Mouse (Mus musculus): Measurements from ENCODE around the gene Fpgs. TPM values are rescaled to one million over a fixed set of nuclear protein-coding genes. Genes with fewer than 3 reads are reported as not detected.

Fpgs gene
- total and polyA plus RNA-seq, 2 experiments from 2014 or later, result 22.0 to 31.5 TPM

- no peak overlapping the region for H3K4me2 ChIP-seq (ENCODE audit: low read depth)
- H3K9me3 ChIP-seq (ENCODE audit: low read length), result no peaks in the 10 kb centered on the region
- no peaks in the 10 kb centered on the region for H3K4me1 ChIP-seq (ENCODE audit: insufficient read depth)
- TF ChIP-seq CTCF (IDR thresholded peaks at IDR 0.05; ENCODE audit: low read depth), result no peak
- H3K4me3 ChIP-seq (ENCODE audit: low read depth, low read length), result no peak overlapping the region
- H3K9ac ChIP-seq, result no peak overlapping the region
- no peak overlapping the region for H3K27ac ChIP-seq (ENCODE audit: low read depth, low read length)
- H3K27me3 ChIP-seq (ENCODE audit: insufficient read depth, low read length), result no peaks in the 10 kb centered on the region
- no peaks in the 10 kb centered on the region for H3K36me3 ChIP-seq (ENCODE audit: insufficient read depth)
- ATAC-seq (no peak), DNase-seq (no peak)
- WGBS, result 79% methylated on average over 3 of the region's 3 CpGs
These were observed 34.1 kb downstream of the Fpgs start for GRCm38 (mm10) chr2:32669876-32670275.

GRCm38 (mm10) chr2:32668176-32668575, 35.8 kb downstream of the Fpgs start:
- no peak overlapping the region for H3K27ac ChIP-seq (ENCODE audit: low read depth, low read length)
- no peak for ATAC-seq
- H3K27me3 ChIP-seq (ENCODE audit: insufficient read depth, low read length), result no peaks in the 10 kb centered on the region
- no peaks in the 10 kb centered on the region for H3K9me3 ChIP-seq (ENCODE audit: low read length)
- H3K36me3 ChIP-seq (ENCODE audit: insufficient read depth), result no peaks in the 10 kb centered on the region
- no peak for TF ChIP-seq CTCF (IDR thresholded peaks at IDR 0.05; ENCODE audit: low read depth)
- H3K9ac ChIP-seq, result no peak overlapping the region
- no peaks in the 10 kb centered on the region for H3K4me1 ChIP-seq (ENCODE audit: insufficient read depth)
- DNase-seq, result no peak
- no peak overlapping the region for H3K4me3 ChIP-seq (ENCODE audit: low read depth, low read length)
- no peak overlapping the region for H3K4me2 ChIP-seq (ENCODE audit: low read depth)
- WGBS, result 58% methylated on average over 7 of the region's 7 CpGs

- H3K36me3 ChIP-seq (ENCODE audit: insufficient read depth), result no peaks in the 10 kb centered on the region
- H3K27me3 ChIP-seq (ENCODE audit: insufficient read depth, low read length), result no peaks in the 10 kb centered on the region
- no peak overlapping the region for H3K9ac ChIP-seq
- H3K27ac ChIP-seq (ENCODE audit: low read depth, low read length), result no peak overlapping the region
- no peak overlapping the region for H3K4me2 ChIP-seq (ENCODE audit: low read depth)
- H3K9me3 ChIP-seq (ENCODE audit: low read length), result no peaks in the 10 kb centered on the region
- H3K4me3 ChIP-seq (ENCODE audit: low read depth, low read length), result no peak overlapping the region
- no peak for ATAC-seq
- DNase-seq, result peak; percentile 12
- no peak for TF ChIP-seq CTCF (IDR thresholded peaks at IDR 0.05; ENCODE audit: low read depth)
- WGBS, result 20% methylated on average over 11 of the region's 11 CpGs
- H3K4me1 ChIP-seq (ENCODE audit: insufficient read depth), result no peaks in the 10 kb centered on the region
These were observed 36.2 kb downstream of the Fpgs start for GRCm38 (mm10) chr2:32667775-32668174.

- Histone ChIP-seq H3K9ac (no peak overlapping the region), H3K27ac (ENCODE audit: low read depth, low read length) (no peak overlapping the region), H3K4me3 (ENCODE audit: low read depth, low read length) (no peak overlapping the region), H3K9me3 (ENCODE audit: low read length) (no peaks in the 10 kb centered on the region), H3K4me1 (ENCODE audit: insufficient read depth) (no peaks in the 10 kb centered on the region), H3K36me3 (ENCODE audit: insufficient read depth) (no peaks in the 10 kb centered on the region), H3K27me3 (ENCODE audit: insufficient read depth, low read length) (no peaks in the 10 kb centered on the region), H3K4me2 (ENCODE audit: low read depth) (no peak overlapping the region)
- no peak for ATAC-seq
- no peak for TF ChIP-seq CTCF (IDR thresholded peaks at IDR 0.05; ENCODE audit: low read depth)
- DNase-seq, result no peak
- 88% methylated on average over 6 of the region's 6 CpGs for whole genome bisulfite sequencing
These were observed 38.1 kb downstream of the Fpgs start for GRCm38 (mm10) chr2:32665853-32666252.

GRCm38 (mm10) chr2:32665345-32665744, 38.6 kb downstream of the Fpgs start:
- TF ChIP-seq CTCF (IDR thresholded peaks at IDR 0.05; ENCODE audit: low read depth), result no peak
- Histone ChIP-seq H3K4me3 (ENCODE audit: low read depth, low read length) (no peak overlapping the region), H3K4me2 (ENCODE audit: low read depth) (no peak overlapping the region), H3K36me3 (ENCODE audit: insufficient read depth) (no peaks in the 10 kb centered on the region), H3K9ac (no peak overlapping the region), H3K4me1 (ENCODE audit: insufficient read depth) (no peaks in the 10 kb centered on the region), H3K9me3 (ENCODE audit: low read length) (no peaks in the 10 kb centered on the region), H3K27me3 (ENCODE audit: insufficient read depth, low read length) (no peaks in the 10 kb centered on the region), H3K27ac (ENCODE audit: low read depth, low read length) (no peak overlapping the region)
- no peak for ATAC-seq
- 80% methylated on average over 8 of the region's 8 CpGs for WGBS
- no peak for DNase-seq

GRCm38 (mm10) chr2:32662291-32662690, 41.7 kb downstream of the Fpgs start:
- 55% methylated on average over 5 of the region's 5 CpGs for WGBS
- Histone ChIP-seq H3K36me3 (ENCODE audit: insufficient read depth) (no peaks in the 10 kb centered on the region), H3K9me3 (ENCODE audit: low read length) (no peaks in the 10 kb centered on the region), H3K9ac (no peak overlapping the region), H3K4me3 (ENCODE audit: low read depth, low read length) (no peak overlapping the region), H3K27ac (ENCODE audit: low read depth, low read length) (no peak overlapping the region), H3K27me3 (ENCODE audit: insufficient read depth, low read length) (no peaks in the 10 kb centered on the region), H3K4me1 (ENCODE audit: insufficient read depth) (no peaks in the 10 kb centered on the region), H3K4me2 (ENCODE audit: low read depth) (no peak overlapping the region)
- ATAC-seq (no peak), DNase-seq (no peak)
- TF ChIP-seq CTCF (IDR thresholded peaks at IDR 0.05; ENCODE audit: low read depth), result no peak

- Histone ChIP-seq H3K9me3 (ENCODE audit: low read length) (no peaks in the 10 kb centered on the region), H3K27ac (ENCODE audit: low read depth, low read length) (no peak overlapping the region), H3K27me3 (ENCODE audit: insufficient read depth, low read length) (no peaks in the 10 kb centered on the region), H3K4me2 (ENCODE audit: low read depth) (no peak overlapping the region), H3K4me3 (ENCODE audit: low read depth, low read length) (no peak overlapping the region), H3K4me1 (ENCODE audit: insufficient read depth) (no peaks in the 10 kb centered on the region), H3K9ac (no peak overlapping the region), H3K36me3 (ENCODE audit: insufficient read depth) (no peaks in the 10 kb centered on the region)
- ATAC-seq, result no peak
- no peak for TF ChIP-seq CTCF (IDR thresholded peaks at IDR 0.05; ENCODE audit: low read depth)
- 63% methylated on average over 7 of the region's 7 CpGs for WGBS
- DNase-seq, result no peak
These were observed 42.3 kb downstream of the Fpgs start for GRCm38 (mm10) chr2:32661509-32662107.

Measured in forebrain, postnatal 0 days (tissue).